Mouse (Mus musculus): Measurements from ENCODE around the gene Bcl6. TPM values are rescaled to one million over a fixed set of nuclear protein-coding genes. Genes with fewer than 3 reads are reported as not detected.

Bcl6 gene
- 0.81 and 1.2 TPM in 2 replicates for polyA plus RNA-seq (2015; fragmentation: Nextera tagmentation; extraction: Ambion mirVana)

GRCm38 (mm10) chr16:23988466-23989208 lies at the start of gene Bcl6, which contains the start of gene Gm37419:
TSS of gene Bcl6 (minus strand) at chr16:23988852.
TSS of gene Gm37419 (plus strand) at chr16:23988482.
- no peaks in the 10 kb centered on the region for H3K36me3 ChIP-seq (ENCODE audit: control insufficient read depth, insufficient read depth)
- H3K27ac ChIP-seq (ENCODE audit: low read length) = peak within 1 kb of the TSS; percentile 96
- H3K9ac ChIP-seq (ENCODE audit: low read length) = peak within 1 kb of the TSS; percentile 98
- peak within 1 kb of the TSS; percentile 91 for H3K4me3 ChIP-seq (ENCODE audit: low read length)
- peak; percentile 79 for ATAC-seq (replicated peaks; ENCODE audit: extremely low read depth, insufficient read depth, low FRiP score)
- no peaks in the 10 kb centered on the region for H3K9me3 ChIP-seq (replicated peaks; ENCODE audit: control insufficient read depth, low read length)
- H3K27me3 ChIP-seq (ENCODE audit: control insufficient read depth, insufficient read depth, low read length) = no peaks in the 10 kb centered on the region
- H3K4me2 ChIP-seq (ENCODE audit: low read depth, low read length) = peak within 1 kb of the TSS; percentile 98
- under 1% methylated on average over 68 of the region's 68 CpGs for WGBS
- peaks cover 38% of the 10 kb centered on the region for H3K4me1 ChIP-seq (ENCODE audit: control insufficient read depth, insufficient read depth, low read length)

GRCm38 (mm10) chr16:24036398-24036797 lies 47.7 kb upstream of the Bcl6 start:
- no peak overlapping the region for H3K4me2 ChIP-seq (ENCODE audit: low read depth, low read length)
- no peak overlapping the region for H3K27ac ChIP-seq (ENCODE audit: low read length)
- no peak overlapping the region for H3K4me3 ChIP-seq (ENCODE audit: low read length)
- no peak overlapping the region for H3K9ac ChIP-seq (ENCODE audit: low read length)
- H3K4me1 ChIP-seq (ENCODE audit: control insufficient read depth, insufficient read depth, low read length) = no peaks in the 10 kb centered on the region
- H3K36me3 ChIP-seq (ENCODE audit: control insufficient read depth, insufficient read depth) = no peaks in the 10 kb centered on the region
- 85% methylated on average over 3 of the region's 3 CpGs for WGBS
- no peaks in the 10 kb centered on the region for H3K9me3 ChIP-seq (replicated peaks; ENCODE audit: control insufficient read depth, low read length)
- H3K27me3 ChIP-seq (ENCODE audit: control insufficient read depth, insufficient read depth, low read length) = no peaks in the 10 kb centered on the region
- ATAC-seq (replicated peaks; ENCODE audit: extremely low read depth, insufficient read depth, low FRiP score) = no peak

DNA sequence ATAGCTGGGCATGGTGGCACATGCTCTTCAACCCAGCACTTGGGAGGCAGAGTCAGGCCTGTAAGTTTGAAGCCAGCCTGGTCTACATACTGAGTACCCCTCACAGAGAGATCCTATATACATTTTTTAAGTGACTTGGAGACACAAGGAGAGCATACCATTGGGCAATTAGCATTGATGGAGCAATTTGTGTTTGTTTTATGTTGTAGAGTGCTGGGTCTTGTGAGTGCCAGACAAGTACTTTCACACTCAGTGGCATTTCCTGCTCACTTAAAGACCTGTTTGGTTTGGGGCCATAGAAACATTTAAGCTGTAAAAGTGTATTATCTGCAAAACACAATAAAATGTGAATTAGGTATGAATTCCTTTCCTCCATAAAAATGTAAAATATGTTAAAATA lies 47.1 kb upstream of the Bcl6 start:
- no peak for ATAC-seq (replicated peaks; ENCODE audit: extremely low read depth, insufficient read depth, low FRiP score)
- no peaks in the 10 kb centered on the region for H3K36me3 ChIP-seq (ENCODE audit: control insufficient read depth, insufficient read depth)
- H3K4me1 ChIP-seq (ENCODE audit: control insufficient read depth, insufficient read depth, low read length) = no peaks in the 10 kb centered on the region
- H3K9me3 ChIP-seq (replicated peaks; ENCODE audit: control insufficient read depth, low read length) = no peaks in the 10 kb centered on the region
- H3K27ac ChIP-seq (ENCODE audit: low read length) = no peak overlapping the region
- no peak overlapping the region for H3K4me3 ChIP-seq (ENCODE audit: low read length)
- no peak overlapping the region for H3K4me2 ChIP-seq (ENCODE audit: low read depth, low read length)
- H3K27me3 ChIP-seq (ENCODE audit: control insufficient read depth, insufficient read depth, low read length) = no peaks in the 10 kb centered on the region
- no peak overlapping the region for H3K9ac ChIP-seq (ENCODE audit: low read length)

- Histone ChIP-seq H3K36me3 (ENCODE audit: control insufficient read depth, insufficient read depth) (no peaks in the 10 kb centered on the region), H3K4me2 (ENCODE audit: low read depth, low read length) (no peak overlapping the region), H3K4me3 (ENCODE audit: low read length) (no peak overlapping the region), H3K4me1 (ENCODE audit: control insufficient read depth, insufficient read depth, low read length) (no peaks in the 10 kb centered on the region), H3K9me3 (replicated peaks; ENCODE audit: control insufficient read depth, low read length) (no peaks in the 10 kb centered on the region), H3K9ac (ENCODE audit: low read length) (no peak overlapping the region), H3K27ac (ENCODE audit: low read length) (no peak overlapping the region), H3K27me3 (ENCODE audit: control insufficient read depth, insufficient read depth, low read length) (no peaks in the 10 kb centered on the region)
- ATAC-seq (replicated peaks; ENCODE audit: extremely low read depth, insufficient read depth, low FRiP score) = no peak
- WGBS = 53% methylated on average over 2 of the region's 2 CpGs
These were observed 45.8 kb upstream of the Bcl6 start for GRCm38 (mm10) chr16:24034450-24034849.

- no peak for ATAC-seq (replicated peaks; ENCODE audit: extremely low read depth, insufficient read depth, low FRiP score)
These were observed 44.6 kb upstream of the Bcl6 start for GRCm38 (mm10) chr16:24033259-24033658.

DNA sequence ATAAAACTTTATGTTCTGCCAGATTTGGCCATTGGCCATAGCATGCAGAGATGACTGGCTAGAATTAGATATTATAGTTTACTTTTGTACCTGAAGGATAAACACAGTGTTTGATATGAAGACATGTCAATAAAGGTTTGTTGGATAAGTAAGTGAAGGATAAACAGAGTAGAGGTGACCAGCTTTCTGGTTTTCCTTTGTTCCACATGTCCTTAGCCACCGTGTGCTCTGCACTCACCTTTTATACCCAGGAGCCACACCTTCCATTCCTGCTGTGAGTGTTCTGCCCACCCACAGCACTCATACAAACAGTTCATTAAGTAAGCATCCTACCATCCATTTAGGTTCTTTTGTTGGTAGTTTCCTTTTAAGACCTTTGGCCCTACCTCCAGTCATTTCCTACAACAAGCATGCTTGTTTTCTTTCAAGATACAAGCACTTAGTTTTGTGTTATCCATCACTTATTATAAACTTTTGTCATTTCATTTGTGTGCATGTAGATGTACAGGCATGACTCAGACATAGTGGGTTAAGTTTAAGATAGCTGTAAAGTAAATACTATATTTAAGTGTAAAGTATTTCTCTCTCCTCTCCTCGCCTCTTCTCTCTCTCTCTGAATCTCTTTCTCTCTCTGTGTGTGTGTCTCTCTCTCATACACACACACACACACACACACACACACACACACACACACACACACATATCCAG lies 41.5 kb upstream of the Bcl6 start:
- no peaks in the 10 kb centered on the region for H3K9me3 ChIP-seq (replicated peaks; ENCODE audit: control insufficient read depth, low read length)
- no peak for ATAC-seq (replicated peaks; ENCODE audit: extremely low read depth, insufficient read depth, low FRiP score)
- no peak overlapping the region for H3K9ac ChIP-seq (ENCODE audit: low read length)
- H3K4me2 ChIP-seq (ENCODE audit: low read depth, low read length) = no peak overlapping the region
- no peak overlapping the region for H3K4me3 ChIP-seq (ENCODE audit: low read length)
- no peaks in the 10 kb centered on the region for H3K4me1 ChIP-seq (ENCODE audit: control insufficient read depth, insufficient read depth, low read length)
- no peak overlapping the region for H3K27ac ChIP-seq (ENCODE audit: low read length)
- WGBS = 80% methylated on average over 2 of the region's 2 CpGs
- H3K27me3 ChIP-seq (ENCODE audit: control insufficient read depth, insufficient read depth, low read length) = no peaks in the 10 kb centered on the region
- H3K36me3 ChIP-seq (ENCODE audit: control insufficient read depth, insufficient read depth) = no peaks in the 10 kb centered on the region

More at GRCm38 (mm10) chr16:24033259-24033658, 44.6 kb upstream of the Bcl6 start:
- 86% methylated on average over 5 of the region's 5 CpGs for WGBS
- H3K27ac ChIP-seq (ENCODE audit: low read length) = no peak overlapping the region
- no peaks in the 10 kb centered on the region for H3K9me3 ChIP-seq (replicated peaks; ENCODE audit: control insufficient read depth, low read length)
- no peak overlapping the region for H3K9ac ChIP-seq (ENCODE audit: low read length)
- no peak overlapping the region for H3K4me3 ChIP-seq (ENCODE audit: low read length)
- H3K4me1 ChIP-seq (ENCODE audit: control insufficient read depth, insufficient read depth, low read length) = no peaks in the 10 kb centered on the region
- H3K4me2 ChIP-seq (ENCODE audit: low read depth, low read length) = no peak overlapping the region
- no peaks in the 10 kb centered on the region for H3K36me3 ChIP-seq (ENCODE audit: control insufficient read depth, insufficient read depth)
- no peaks in the 10 kb centered on the region for H3K27me3 ChIP-seq (ENCODE audit: control insufficient read depth, insufficient read depth, low read length)

GRCm38 (mm10) chr16:24025442-24025841 lies 36.8 kb upstream of the Bcl6 start:
- ATAC-seq (replicated peaks; ENCODE audit: extremely low read depth, insufficient read depth, low FRiP score) = no peak
- WGBS = 39% methylated on average over 7 of the region's 7 CpGs

GRCm38 (mm10) chr16:24022605-24023004 lies 34.0 kb upstream of the Bcl6 start:
- H3K27ac ChIP-seq (ENCODE audit: low read length) = no peak overlapping the region
- ATAC-seq (replicated peaks; ENCODE audit: extremely low read depth, insufficient read depth, low FRiP score) = no peak
- no peaks in the 10 kb centered on the region for H3K4me1 ChIP-seq (ENCODE audit: control insufficient read depth, insufficient read depth, low read length)
- no peak overlapping the region for H3K9ac ChIP-seq (ENCODE audit: low read length)
- H3K4me2 ChIP-seq (ENCODE audit: low read depth, low read length) = no peak overlapping the region
- no peaks in the 10 kb centered on the region for H3K9me3 ChIP-seq (replicated peaks; ENCODE audit: control insufficient read depth, low read length)
- WGBS = 87% methylated on average over 4 of the region's 4 CpGs
- no peaks in the 10 kb centered on the region for H3K36me3 ChIP-seq (ENCODE audit: control insufficient read depth, insufficient read depth)
- no peaks in the 10 kb centered on the region for H3K27me3 ChIP-seq (ENCODE audit: control insufficient read depth, insufficient read depth, low read length)
- no peak overlapping the region for H3K4me3 ChIP-seq (ENCODE audit: low read length)

More at GRCm38 (mm10) chr16:24025442-24025841, 36.8 kb upstream of the Bcl6 start:
- Histone ChIP-seq H3K27ac (ENCODE audit: low read length) (no peak overlapping the region), H3K9ac (ENCODE audit: low read length) (no peak overlapping the region), H3K4me2 (ENCODE audit: low read depth, low read length) (no peak overlapping the region), H3K4me1 (ENCODE audit: control insufficient read depth, insufficient read depth, low read length) (no peaks in the 10 kb centered on the region), H3K9me3 (replicated peaks; ENCODE audit: control insufficient read depth, low read length) (no peaks in the 10 kb centered on the region), H3K27me3 (ENCODE audit: control insufficient read depth, insufficient read depth, low read length) (no peaks in the 10 kb centered on the region), H3K36me3 (ENCODE audit: control insufficient read depth, insufficient read depth) (no peaks in the 10 kb centered on the region), H3K4me3 (ENCODE audit: low read length) (no peak overlapping the region)

DNA sequence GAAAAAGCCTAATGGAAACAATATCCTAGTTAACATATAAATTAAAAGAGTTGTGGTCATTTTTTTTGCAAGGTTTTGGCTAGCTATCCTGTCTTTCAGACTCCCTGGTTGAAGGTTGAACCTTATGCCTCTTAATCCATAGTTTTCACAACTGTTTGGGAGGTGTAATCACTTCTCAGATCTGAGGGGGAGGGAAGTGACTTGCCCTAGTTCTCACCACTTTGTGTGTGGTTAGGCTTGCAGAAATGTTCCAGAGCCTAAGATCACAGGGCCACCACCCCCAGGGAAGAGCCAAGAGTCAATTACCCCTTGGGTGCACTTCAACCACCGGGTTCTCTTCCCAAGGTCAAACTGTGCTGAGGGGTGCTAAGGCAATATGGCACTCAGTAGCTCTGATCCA lies 33.1 kb upstream of the Bcl6 start:
- Histone ChIP-seq H3K4me2 (ENCODE audit: low read depth, low read length) (no peak overlapping the region), H3K9ac (ENCODE audit: low read length) (no peak overlapping the region), H3K9me3 (replicated peaks; ENCODE audit: control insufficient read depth, low read length) (no peaks in the 10 kb centered on the region), H3K36me3 (ENCODE audit: control insufficient read depth, insufficient read depth) (no peaks in the 10 kb centered on the region), H3K4me1 (ENCODE audit: control insufficient read depth, insufficient read depth, low read length) (no peaks in the 10 kb centered on the region), H3K27me3 (ENCODE audit: control insufficient read depth, insufficient read depth, low read length) (no peaks in the 10 kb centered on the region), H3K27ac (ENCODE audit: low read length) (no peak overlapping the region), H3K4me3 (ENCODE audit: low read length) (no peak overlapping the region)
- ATAC-seq (replicated peaks; ENCODE audit: extremely low read depth, insufficient read depth, low FRiP score) = no peak
- WGBS = 54% methylated on average over 1 of the region's 1 CpGs

All from heart, embryonic 16.5 days (tissue).